Mouse (Mus musculus): Measurements from ENCODE around the gene Pik3r4. TPM values are rescaled to one million over a fixed set of nuclear protein-coding genes. Genes with fewer than 3 reads are reported as not detected.
A peak's percentile ranks its signal among the peaks of the same experiment; 100 is the strongest.
"Not testable (repeated sequence)": the region's sequence is repeated elsewhere in the genome, so short reads cannot be mapped to it uniquely, and the experiment has no call there.

The Pik3r4 gene
- total RNA-seq (2021), result 10 to 100 TPM; 46.2 to 48.4 TPM
- long read RNA-seq, experiment 1, full-length matches to known transcripts, result 10 of 18 reads
- long read RNA-seq, experiment 1, partial matches to known transcripts, result 5 of 18 reads
- long read RNA-seq, experiment 1, other reads (novel, unspliced or antisense), result 3 of 18 reads
- long read RNA-seq, experiment 2, full-length matches to known transcripts, result 24 of 32 reads
- long read RNA-seq, experiment 2, partial matches to known transcripts, result 3 of 32 reads
- long read RNA-seq, experiment 2, other reads (novel, unspliced or antisense), result 5 of 32 reads

- no peak for TF ChIP-seq CTCF (conservative IDR thresholded peaks at IDR 0.05)
- peak within 1 kb of the TSS; percentile 96 for H3K4me3 ChIP-seq
- peak; percentile 84 to 90 for DNase-seq (ENCODE audit: low spot score in 2 of 2)
- H3K27ac ChIP-seq, result peak within 1 kb of the TSS; percentile 89
These were observed at the start of gene Pik3r4 for GRCm38 (mm10) chr9:105642460-105643371. Gene Pik3r4 (plus strand): TSS chr9:105642978.

GRCm38 (mm10) chr9:105598906-105599305 lies 43.9 kb upstream of the Pik3r4 start:
- DNase-seq (ENCODE audit: low spot score in 2 of 2), result no peak

GRCm38 (mm10) chr9:105611980-105612771 lies 30.6 kb upstream of the Pik3r4 start:
- Histone ChIP-seq H3K4me3 (no peak overlapping the region), H3K27ac (0 out of 2 replicates have a peak overlapping the region, but pooled peaks have one; percentile 1)
- DNase-seq (ENCODE audit: low spot score in 2 of 2), result peak; percentile 53 to 55
- TF ChIP-seq CTCF (conservative IDR thresholded peaks at IDR 0.05), result no peak

More at GRCm38 (mm10) chr9:105598906-105599305, 43.9 kb upstream of the Pik3r4 start:
- Histone ChIP-seq H3K4me3 (no peak overlapping the region), H3K27ac (no peak overlapping the region)
- no peak for TF ChIP-seq CTCF (conservative IDR thresholded peaks at IDR 0.05)

GRCm38 (mm10) chr9:105612919-105613318 lies 29.9 kb upstream of the Pik3r4 start:
- DNase-seq (ENCODE audit: low spot score in 2 of 2), result no peak
- no peak overlapping the region for H3K27ac ChIP-seq
- no peak for TF ChIP-seq CTCF (conservative IDR thresholded peaks at IDR 0.05)
- no peak overlapping the region for H3K4me3 ChIP-seq

GRCm38 (mm10) chr9:105615952-105616351 lies 26.8 kb upstream of the Pik3r4 start:
- TF ChIP-seq CTCF (conservative IDR thresholded peaks at IDR 0.05), result no peak
- Histone ChIP-seq H3K4me3 (no peak overlapping the region), H3K27ac (no peak overlapping the region)
- DNase-seq (ENCODE audit: low spot score in 2 of 2), result no peak

GRCm38 (mm10) chr9:105617274-105617673 lies 25.5 kb upstream of the Pik3r4 start:
- H3K27ac ChIP-seq, H3K4me3 ChIP-seq: not testable (repeated sequence)
- peak; percentile 81 for TF ChIP-seq CTCF (conservative IDR thresholded peaks at IDR 0.05)
- peak; percentile 76 to 84 for DNase-seq (ENCODE audit: low spot score in 2 of 2)

- Histone ChIP-seq H3K4me3 (no peak overlapping the region), H3K27ac (no peak overlapping the region)
- no peak for TF ChIP-seq CTCF (conservative IDR thresholded peaks at IDR 0.05)
- DNase-seq (ENCODE audit: low spot score in 2 of 2), result peak in 1 of 2 experiments; percentile 42
These were observed 8.8 kb upstream of the Pik3r4 start for GRCm38 (mm10) chr9:105633961-105634360.

- not testable (repeated sequence) for H3K27ac ChIP-seq; H3K4me3 ChIP-seq; DNase-seq (ENCODE audit: low spot score in 2 of 2)
These were observed 1.4 kb upstream of the Pik3r4 start for GRCm38 (mm10) chr9:105641377-105641776.

- Histone ChIP-seq H3K4me3 (no peak overlapping the region), H3K27ac (no peak overlapping the region)
- TF ChIP-seq CTCF (conservative IDR thresholded peaks at IDR 0.05), result no peak
- no peak for DNase-seq (ENCODE audit: low spot score in 2 of 2)
These were observed 13.4 kb downstream of the Pik3r4 start for GRCm38 (mm10) chr9:105656189-105656588.

- H3K27ac ChIP-seq, result no peak overlapping the region
- TF ChIP-seq CTCF (conservative IDR thresholded peaks at IDR 0.05), result no peak
- DNase-seq (ENCODE audit: low spot score in 2 of 2), result no peak
These were observed 15.4 kb downstream of the Pik3r4 start for GRCm38 (mm10) chr9:105658216-105658615.

GRCm38 (mm10) chr9:105659877-105660276 lies 17.1 kb downstream of the Pik3r4 start:
- no peak for DNase-seq (ENCODE audit: low spot score in 2 of 2)
- Histone ChIP-seq H3K27ac (no peak overlapping the region), H3K4me3 (no peak overlapping the region)
- TF ChIP-seq CTCF (conservative IDR thresholded peaks at IDR 0.05), result no peak

More at GRCm38 (mm10) chr9:105658216-105658615, 15.4 kb downstream of the Pik3r4 start:
- H3K4me3 ChIP-seq, result no peak overlapping the region

GRCm38 (mm10) chr9:105665269-105665668 lies 22.5 kb downstream of the Pik3r4 start:
- DNase-seq (ENCODE audit: low spot score in 2 of 2), result no peak
- Histone ChIP-seq H3K4me3 (no peak overlapping the region), H3K27ac (no peak overlapping the region)
- TF ChIP-seq CTCF (conservative IDR thresholded peaks at IDR 0.05), result no peak

Data from layer of hippocampus, adult 2 months (tissue).